In genomic region chr3:41565410-41565823, GRCm38 (mm10) we compare ENCODE assay signal across 8 mouse cellular contexts. TPM values are rescaled to one million over a fixed set of nuclear protein-coding genes. Genes with fewer than 3 reads are reported as not detected.
DNase-seq lines count a peak whose midpoint lies in the region; ATAC-seq lines count a peak whose summit lies in the region.

No protein-coding gene starts in this region.

- WGBS in hindbrain, embryonic 13.5 days = under 1% methylated on average over 49 of the region's 61 CpGs

- H3K27ac ChIP-seq in hindbrain, embryonic 13.5 days = peak overlapping the region; percentile 97

- H3K4me3 ChIP-seq in hindbrain, embryonic 13.5 days = peak overlapping the region; percentile 79

- ATAC-seq in hindbrain, embryonic 13.5 days (ENCODE audit: low FRiP score) = peak; percentile 79

- H3K9me3 ChIP-seq in hindbrain, embryonic 13.5 days = no peaks in the 10 kb centered on the region

- H3K36me3 ChIP-seq in hindbrain, embryonic 13.5 days = no peaks in the 10 kb centered on the region

- H3K4me2 ChIP-seq in hindbrain, embryonic 13.5 days = peak overlapping the region; percentile 88

- H3K9ac ChIP-seq in hindbrain, embryonic 13.5 days = peak overlapping the region; percentile 89

- H3K27me3 ChIP-seq in hindbrain, embryonic 13.5 days = no peaks in the 10 kb centered on the region

- peak; percentile 88 for DNase-seq in Muller cell, postnatal 12 days (ENCODE audit: inconsistent ontology term)
- DNase-seq in cerebellum, postnatal 10 days = peak; percentile 76 to 84
- peak; percentile 72 to 81 for DNase-seq in frontal cortex, postnatal 14 days (ENCODE audit: low spot score in 2 of 2)
- DNase-seq in layer of hippocampus, postnatal 36 days = peak; percentile 88
- peak; percentile 81 for DNase-seq in lung, postnatal 25 days (ENCODE audit: low spot score)
- peak; percentile 76 for DNase-seq in retina, embryonic 14.5 days (ENCODE audit: low spot score)
- DNase-seq in thymus, postnatal 36 days = peak; percentile 76 to 79

- H3K4me1 ChIP-seq in hindbrain, embryonic 13.5 days (replicated peaks) = peaks cover 13% of the 10 kb centered on the region

RNA-seq across cellular contexts. Expression of gene Jade1, which starts 9.9 kb away (rescaled TPM):
- 11.2 and 12.4 TPM in 2 replicates for polyA plus RNA-seq in hindbrain, embryonic 13.5 days (2015; fragmentation: Nextera tagmentation; extraction: Ambion mirVana)
- total RNA-seq in layer of hippocampus, postnatal 36 days (2021) = 10 to 100 TPM; 26.5 to 29.1 TPM

Comparison
In these comparisons a context has a peak if more than half of its experiments do, and no peak if none do; other contexts are left out.
1. Peak in every context shown above with its lines: DNase-seq, ATAC-seq, H3K4me3 ChIP-seq and H3K27ac ChIP-seq.